Mouse (Mus musculus) small intestine, adult 2 months (tissue): Measurements from ENCODE around the gene Apbb2. TPM values are rescaled to one million over a fixed set of nuclear protein-coding genes. Genes with fewer than 3 reads are reported as not detected.

Experiments
- H3K27ac ChIP-seq: fragments of 200-500 bp; 2 replicates; pipeline ENCODE4 v1.5.1; 2012; ENCODE audit warnings: low read depth, low read length, control low read depth, inconsistent platforms; ENCODE audit not compliant: insufficient read depth
- H3K27me3 ChIP-seq: fragments of 200-500 bp; 2 replicates; pipeline ENCODE4 v1.6.1; 2012; ENCODE audit warnings: mild to moderate bottlenecking, moderate library complexity, low read length, inconsistent platforms; ENCODE audit not compliant: control insufficient read depth, insufficient read depth
- H3K36me3 ChIP-seq: fragments of 200-500 bp; 2 replicates; pipeline ENCODE4 v1.6.1; 2012; ENCODE audit warnings: mild to moderate bottlenecking, low read length, control low read depth, inconsistent platforms; ENCODE audit not compliant: control insufficient read depth, insufficient read depth
- H3K4me1 ChIP-seq: fragments of 200-500 bp; 2 replicates; pipeline ENCODE4 v1.6.1; 2012; ENCODE audit warnings: low read length, inconsistent platforms, mixed read lengths; ENCODE audit not compliant: control insufficient read depth, insufficient read depth, insufficient read length
- H3K4me3 ChIP-seq: fragments of 200-500 bp; 2 replicates; pipeline ENCODE4 v1.5.1; 2012; ENCODE audit warnings: low read depth, mild to moderate bottlenecking, control low read depth, inconsistent platforms, low read length, moderate library complexity
- CTCF ChIP-seq: fragments of 200-500 bp; IDR thresholded peaks from 2 replicates; pipeline ENCODE4 v1.5.1; 2012; ENCODE audit warnings: low read depth, mild to moderate bottlenecking, control low read depth, inconsistent platforms, low read length, moderate library complexity, mixed read lengths; ENCODE audit not compliant: insufficient replicate concordance, insufficient read length; ENCODE audit errors: extremely low read depth
- POLR2A ChIP-seq: fragments of 200-500 bp; IDR thresholded peaks from 2 replicates; pipeline ENCODE4 v1.6.1; 2012; ENCODE audit warnings: low read depth, mild to moderate bottlenecking, control low read depth, inconsistent platforms, low read length, moderate library complexity
- WGBS: fragments of 180-500 bp; shearing (Covaris S2); methylation state at CpG from one replicate; pipeline ENCODE4 v1.1.7; 2018; 5-methylcytosine and 5-hydroxymethylcytosine counted together
- polyA plus RNA-seq: library from polyadenylated mRNA; depleted of rRNA; stranded (reverse); fragments of >200 nt; gene quantifications from 2 replicates; pipeline ENCODE4 v1.2.3, GENCODE M21; 2012

Apbb2 gene
- polyA plus RNA-seq, 1 experiment, result 8.3 TPM

DNA sequence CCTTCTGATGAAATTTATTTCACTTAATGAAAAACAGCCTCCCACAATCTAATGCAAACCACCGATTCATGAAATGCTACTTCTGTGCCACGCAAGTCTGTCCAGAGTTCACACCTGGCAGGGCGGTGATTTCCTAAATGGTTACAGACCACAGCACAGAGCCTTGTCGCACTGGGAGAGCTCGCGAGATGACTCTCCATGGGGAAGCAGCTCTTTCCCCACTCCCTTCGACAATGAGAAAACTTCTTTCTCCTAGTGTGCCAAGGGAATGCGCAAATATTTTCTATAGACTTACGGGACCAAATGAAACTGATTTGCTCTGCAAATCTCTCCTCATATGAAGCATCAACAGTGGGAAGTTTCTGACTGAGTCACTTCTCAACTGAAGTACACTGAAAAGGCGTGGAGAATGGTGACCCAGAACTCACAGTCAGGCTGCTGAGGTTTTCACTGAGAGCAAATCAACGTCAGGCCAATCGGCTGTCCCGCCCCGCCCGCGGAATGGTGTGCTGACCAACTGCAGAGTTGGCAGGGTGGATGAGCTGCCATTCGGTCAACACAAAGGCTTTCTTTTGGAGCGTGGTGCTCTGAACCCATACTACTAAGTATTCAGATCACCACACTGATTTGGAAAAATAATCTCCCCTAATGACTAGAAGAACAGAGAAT lies 225.6 kb downstream of the Apbb2 start:
- TF ChIP-seq CTCF (no peak), POLR2A (no peak)
- peaks cover 12% of the 10 kb centered on the region for H3K36me3 ChIP-seq
- H3K4me1 ChIP-seq, result no peaks in the 10 kb centered on the region
- 82% methylated on average over 18 of the region's 18 CpGs for WGBS
- H3K27me3 ChIP-seq, result no peaks in the 10 kb centered on the region
- no peak overlapping the region for H3K4me3 ChIP-seq
- no peak overlapping the region for H3K27ac ChIP-seq

DNA sequence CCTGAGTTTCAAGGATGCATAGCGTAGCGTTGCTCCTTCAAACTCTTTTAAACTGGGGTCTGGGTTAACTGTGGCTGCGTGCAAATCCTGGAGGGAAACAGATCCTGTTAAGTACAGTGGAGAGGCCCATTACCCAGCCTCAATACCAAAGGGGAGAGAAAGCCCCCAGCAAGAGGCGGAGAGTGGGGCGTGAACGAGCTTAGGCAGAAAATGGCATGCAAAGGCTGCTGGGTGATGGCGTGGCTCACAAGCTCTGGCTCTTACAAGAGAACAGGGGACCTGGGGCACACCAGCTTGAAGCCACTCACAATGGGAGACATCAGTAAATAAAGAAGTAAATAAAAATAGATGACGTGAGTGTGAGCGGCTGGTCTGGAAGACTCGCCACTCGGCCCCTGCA lies 226.8 kb downstream of the Apbb2 start:
- TF ChIP-seq POLR2A (no peak), CTCF (no peak)
- peaks cover 11% of the 10 kb centered on the region; the same call in 1 of the 2 replicates for H3K36me3 ChIP-seq
- no peak overlapping the region for H3K4me3 ChIP-seq
- H3K4me1 ChIP-seq, result no peaks in the 10 kb centered on the region
- H3K27ac ChIP-seq, result no peak overlapping the region
- 95% methylated on average over 11 of the region's 11 CpGs for WGBS
- no peaks in the 10 kb centered on the region for H3K27me3 ChIP-seq

DNA sequence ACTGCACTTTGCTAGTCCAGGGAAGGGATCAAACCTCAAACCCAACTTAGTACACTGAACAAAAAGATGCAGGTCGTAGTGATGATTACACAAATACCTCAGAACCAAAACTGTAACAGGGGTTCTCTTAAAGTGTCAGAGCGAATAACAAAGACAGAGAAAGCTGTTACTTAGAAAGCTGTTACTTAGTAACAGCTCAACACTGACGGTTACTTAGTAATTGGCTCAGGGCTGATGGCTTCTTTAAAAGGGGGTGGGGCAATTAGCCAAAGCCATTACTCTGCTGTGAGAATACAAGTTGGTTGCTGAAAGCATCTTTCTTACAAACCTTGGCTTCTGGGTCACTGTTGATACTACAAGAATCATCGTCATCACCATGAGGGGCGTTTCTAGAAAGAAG lies 227.3 kb downstream of the Apbb2 start:
- Histone ChIP-seq H3K27me3 (no peaks in the 10 kb centered on the region), H3K36me3 (peaks cover 11% of the 10 kb centered on the region; the same call in 1 of the 2 replicates), H3K4me3 (no peak overlapping the region), H3K27ac (no peak overlapping the region), H3K4me1 (no peaks in the 10 kb centered on the region)
- TF ChIP-seq CTCF (no peak), POLR2A (no peak)
- WGBS, result 88% methylated on average over 5 of the region's 5 CpGs

DNA sequence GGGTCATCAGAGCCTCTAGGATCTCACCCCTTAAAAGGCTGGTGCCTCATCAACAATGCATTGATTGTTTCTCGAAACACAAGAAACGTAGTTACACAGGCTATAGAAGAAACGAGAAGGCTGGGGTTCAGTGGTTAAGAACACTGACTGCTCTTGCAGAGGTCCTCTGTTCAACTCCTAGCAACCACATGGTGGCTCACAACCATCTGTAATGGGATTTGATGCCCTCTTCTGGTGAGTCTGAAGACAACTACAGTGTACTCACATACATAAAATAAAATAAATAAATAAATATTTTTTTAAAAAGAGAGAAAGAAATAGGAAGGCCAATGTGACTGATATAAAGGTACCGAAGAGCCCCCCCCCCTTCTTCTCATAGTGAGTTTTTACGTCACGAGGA lies 228.0 kb downstream of the Apbb2 start:
- Histone ChIP-seq H3K4me3 (no peak overlapping the region), H3K36me3 (peaks cover 11% of the 10 kb centered on the region; the same call in 1 of the 2 replicates), H3K27me3 (no peaks in the 10 kb centered on the region), H3K4me1 (no peaks in the 10 kb centered on the region), H3K27ac (no peak overlapping the region)
- WGBS, result 94% methylated on average over 6 of the region's 6 CpGs
- TF ChIP-seq CTCF (no peak), POLR2A (no peak)

DNA sequence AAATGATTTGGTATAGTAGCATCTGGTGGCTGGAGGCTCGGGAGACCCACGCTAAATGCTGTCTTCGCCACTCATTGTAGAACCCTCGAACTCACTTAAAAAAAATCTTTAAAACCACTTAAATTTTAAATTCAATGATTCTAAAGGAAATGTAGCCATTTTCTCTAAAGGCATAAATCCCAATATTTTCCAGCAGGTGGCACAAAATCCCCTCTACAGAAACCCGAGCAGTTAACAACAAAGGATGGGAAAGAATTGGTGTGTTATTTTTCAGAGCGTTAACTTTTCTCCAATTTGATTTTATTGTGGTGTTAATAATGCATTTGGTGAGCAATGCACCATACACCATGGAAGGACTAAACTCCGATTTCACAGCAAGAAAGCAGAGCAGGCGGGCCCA lies 231.1 kb downstream of the Apbb2 start:
- no peak overlapping the region for H3K27ac ChIP-seq
- H3K36me3 ChIP-seq, result peaks cover 9% of the 10 kb centered on the region
- H3K4me1 ChIP-seq, result no peaks in the 10 kb centered on the region
- H3K4me3 ChIP-seq, result no peak overlapping the region
- WGBS, result 82% methylated on average over 8 of the region's 8 CpGs
- no peaks in the 10 kb centered on the region for H3K27me3 ChIP-seq
- no peak for TF ChIP-seq POLR2A
- no peak for TF ChIP-seq CTCF

DNA sequence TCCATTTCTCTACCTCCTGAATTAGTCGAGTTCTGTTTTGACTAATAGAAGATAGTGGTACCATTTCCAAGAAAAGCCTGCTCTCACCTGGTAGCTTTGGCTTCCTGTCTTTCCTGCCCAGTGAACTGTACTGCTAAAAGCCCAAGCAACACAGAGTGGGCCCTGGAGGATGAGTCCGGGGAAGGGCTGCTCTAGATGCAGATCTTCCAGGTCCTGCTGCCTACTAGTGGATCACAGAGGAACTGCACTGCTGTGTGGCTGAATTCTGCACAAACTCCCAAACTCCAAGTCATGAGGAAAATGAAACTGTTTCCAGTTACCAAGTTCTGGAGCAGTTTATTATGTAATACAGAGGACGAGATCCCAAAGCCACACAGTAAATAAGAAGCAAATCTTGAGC lies 232.9 kb downstream of the Apbb2 start:
- H3K4me3 ChIP-seq, result no peak overlapping the region
- 26% methylated on average over 3 of the region's 3 CpGs for WGBS
- no peaks in the 10 kb centered on the region for H3K27me3 ChIP-seq
- H3K27ac ChIP-seq, result no peak overlapping the region
- no peak for TF ChIP-seq POLR2A
- TF ChIP-seq CTCF, result peak; percentile 66; the same call in 1 of the 2 replicates
- peaks cover 7% of the 10 kb centered on the region; the same call in 1 of the 2 replicates for H3K36me3 ChIP-seq
- H3K4me1 ChIP-seq, result no peaks in the 10 kb centered on the region

DNA sequence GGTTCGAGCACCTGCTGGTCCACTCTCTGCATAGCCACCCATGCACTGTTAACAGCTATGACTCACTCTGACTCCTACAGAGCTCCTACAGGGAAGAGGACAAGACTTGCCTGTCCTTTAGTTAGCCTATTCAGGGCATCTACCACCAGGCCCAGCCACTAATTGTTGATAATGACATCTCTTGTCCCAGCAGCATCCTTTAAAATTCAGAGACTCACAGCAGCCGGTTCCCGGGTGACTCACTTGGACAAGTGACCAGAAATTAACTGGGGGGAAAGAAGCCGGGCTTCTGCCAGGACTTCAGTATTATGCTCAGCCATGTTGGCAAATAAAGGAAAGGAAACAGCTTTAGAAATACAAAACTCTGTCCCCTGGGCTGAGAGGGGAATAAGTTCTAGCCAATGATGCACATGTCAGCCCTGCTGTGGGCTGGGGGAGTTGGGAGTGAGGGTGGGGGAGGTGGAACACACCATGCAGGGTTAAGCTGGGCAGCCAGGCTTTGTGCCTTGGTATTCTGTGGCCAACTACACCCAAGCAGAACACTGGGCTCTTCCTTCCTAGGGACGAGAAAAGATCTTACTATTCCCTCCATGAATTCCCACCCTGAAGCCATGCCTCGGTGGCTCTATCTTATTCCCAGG lies 233.7 kb downstream of the Apbb2 start:
- Histone ChIP-seq H3K36me3 (peaks cover 6% of the 10 kb centered on the region; the same call in 1 of the 2 replicates), H3K4me1 (no peaks in the 10 kb centered on the region), H3K4me3 (no peak overlapping the region), H3K27me3 (no peaks in the 10 kb centered on the region), H3K27ac (no peak overlapping the region)
- TF ChIP-seq POLR2A (no peak), CTCF (no peak)
- WGBS, result 81% methylated on average over 6 of the region's 6 CpGs
